Mouse (Mus musculus) limb, embryonic 14.5 days (tissue): Measurements from ENCODE around the gene Eif5b. TPM values are rescaled to one million over a fixed set of nuclear protein-coding genes. Genes with fewer than 3 reads are reported as not detected.

Experiments
- ATAC-seq: fragments of 200-750 bp; cut with Nextera tagmentation; 2 replicates; pipeline ENCODE4 v1.8.0; 2017; ENCODE audit warnings: low read depth, moderate number of reproducible peaks, moderate TSS enrichment; ENCODE audit not compliant: low FRiP score
- DNase-seq: peaks from one replicate; pipeline ENCODE4 v3.0.0-alpha.2; 2015; ENCODE audit warnings: low spot score
- H3K27ac ChIP-seq: fragments of 300-500 bp; sonication (generic); replicated peaks from 2 replicates; pipeline ENCODE4 v1.5.1; 2014; ENCODE audit warnings: low read depth, mild to moderate bottlenecking, low read length, moderate library complexity, mixed read lengths
- H3K27me3 ChIP-seq: fragments of 300-500 bp; sonication (generic); 2 replicates; pipeline ENCODE4 v1.6.1; 2014; ENCODE audit warnings: low read length, mixed read lengths; ENCODE audit not compliant: control insufficient read depth, insufficient read depth
- H3K36me3 ChIP-seq: fragments of 300-500 bp; sonication (generic); 2 replicates; pipeline ENCODE4 v1.6.1; 2014; ENCODE audit warnings: mild to moderate bottlenecking, low read length, moderate library complexity, mixed read lengths; ENCODE audit not compliant: control insufficient read depth, insufficient read depth
- H3K4me1 ChIP-seq: fragments of 300-500 bp; sonication (generic); 2 replicates; pipeline ENCODE4 v1.6.1; 2014; ENCODE audit warnings: antibody characterized with exemption, low read length, mixed read lengths; ENCODE audit not compliant: control insufficient read depth, insufficient read depth
- H3K4me2 ChIP-seq: fragments of 300-500 bp; sonication (generic); replicated peaks from 2 replicates; pipeline ENCODE4 v1.6.1; 2014; ENCODE audit warnings: low read depth, mild to moderate bottlenecking, low read length, moderate library complexity; ENCODE audit not compliant: severe bottlenecking
- H3K4me3 ChIP-seq: fragments of 300-500 bp; sonication (generic); replicated peaks from 2 replicates; pipeline ENCODE4 v1.5.1; 2014; ENCODE audit warnings: low read length
- H3K9ac ChIP-seq: fragments of 300-500 bp; sonication (generic); 2 replicates; pipeline ENCODE4 v1.6.1; 2014; ENCODE audit warnings: mild to moderate bottlenecking, low read depth, low read length, moderate library complexity; ENCODE audit not compliant: severe bottlenecking
- H3K9me3 ChIP-seq: fragments of 300-500 bp; sonication (generic); 2 replicates; pipeline ENCODE4 v1.6.1; 2016; ENCODE audit warnings: low read length; ENCODE audit not compliant: control insufficient read depth
- POLR2A ChIP-seq: fragments of 200-500 bp; IDR thresholded peaks from 2 replicates; pipeline ENCODE4 v1.8.0; 2012; ENCODE audit warnings: inconsistent platforms, mild to moderate bottlenecking, moderate library complexity, borderline replicate concordance; ENCODE audit not compliant: insufficient read depth, insufficient read length; ENCODE audit errors: extremely low read depth
- WGBS: fragments of 180-500 bp; shearing (Covaris S2); extraction: QIAGEN DNeasy Blood & Tissue Kit; methylation state at CpG from one replicate; pipeline ENCODE4 v1.1.7; 2014; 5-methylcytosine and 5-hydroxymethylcytosine counted together
- polyA plus RNA-seq, 2 experiments: library from polyadenylated mRNA; depleted of rRNA in 1 of 2; stranded (reverse) in 1 of 2; unstranded in 1 of 2; fragments of >200 nt; fragmentation: Nextera tagmentation in 1 of 2; extraction: Ambion mirVana in 1 of 2; gene quantifications; 2 replicates each; pipeline versions ENCODE4 v1.2.1 to v1.2.3; 2012 to 2014

Eif5b gene
- polyA plus RNA-seq, 2 experiments: 28.2 to 35.3 TPM

DNA sequence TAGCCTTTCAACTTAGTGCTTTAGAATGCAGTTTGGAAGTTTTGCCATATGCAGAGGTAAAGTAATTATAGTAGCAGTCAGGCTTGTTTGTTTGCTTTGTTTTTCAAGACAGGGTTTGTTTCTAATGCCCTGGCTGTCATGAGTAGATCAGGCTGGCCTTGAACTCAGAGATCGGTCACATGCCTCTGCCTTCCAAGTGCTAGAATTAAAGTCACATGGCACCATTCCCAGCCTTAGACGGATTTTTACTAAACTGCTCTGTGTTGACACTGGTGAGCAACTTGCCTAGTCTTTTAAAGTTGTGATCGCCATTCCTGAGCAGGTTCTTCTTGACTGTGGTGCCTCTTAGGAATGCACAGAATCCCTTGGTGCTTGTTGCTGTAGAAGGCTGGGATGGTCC is 8.9 kb downstream of the Eif5b start:
- 71% methylated on average over 3 of the region's 3 CpGs for WGBS
- no peak for ATAC-seq

DNA sequence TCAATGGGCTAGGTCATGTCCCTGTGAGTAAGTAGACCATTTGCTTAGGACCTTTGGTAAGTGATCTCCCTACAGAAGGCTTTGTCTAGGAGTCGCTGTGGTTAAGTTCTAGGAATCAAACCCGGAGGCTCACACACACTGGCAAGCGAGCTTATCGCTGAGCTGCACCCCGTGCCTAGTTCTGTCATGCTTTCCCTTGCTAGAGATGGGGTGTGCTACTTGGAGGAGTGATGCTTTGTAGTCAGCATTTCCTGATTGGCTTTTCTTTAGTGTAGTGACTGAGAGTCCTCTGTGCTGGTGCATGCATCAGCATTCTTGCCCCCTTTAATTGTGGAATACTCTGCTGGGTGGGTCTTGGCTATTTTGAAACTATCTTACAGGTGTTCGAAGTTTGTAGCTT is 13.8 kb downstream of the Eif5b start:
- Histone ChIP-seq H3K27ac (no peak overlapping the region), H3K36me3 (no peaks in the 10 kb centered on the region), H3K27me3 (no peaks in the 10 kb centered on the region), H3K4me1 (no peaks in the 10 kb centered on the region), H3K4me3 (no peak overlapping the region), H3K9ac (no peak overlapping the region), H3K4me2 (no peak overlapping the region), H3K9me3 (no peaks in the 10 kb centered on the region)
- TF ChIP-seq POLR2A: no peak
- no peak for DNase-seq
- no peak for ATAC-seq
- 88% methylated on average over 6 of the region's 6 CpGs for WGBS

More for the DNA sequence above, 8.9 kb downstream of the Eif5b start:
- Histone ChIP-seq H3K4me2 (no peak overlapping the region), H3K4me3 (no peak overlapping the region), H3K36me3 (no peaks in the 10 kb centered on the region), H3K27me3 (no peaks in the 10 kb centered on the region), H3K4me1 (no peaks in the 10 kb centered on the region), H3K27ac (no peak overlapping the region), H3K9ac (no peak overlapping the region), H3K9me3 (no peaks in the 10 kb centered on the region)
- no peak for DNase-seq
- no peak for TF ChIP-seq POLR2A

DNA sequence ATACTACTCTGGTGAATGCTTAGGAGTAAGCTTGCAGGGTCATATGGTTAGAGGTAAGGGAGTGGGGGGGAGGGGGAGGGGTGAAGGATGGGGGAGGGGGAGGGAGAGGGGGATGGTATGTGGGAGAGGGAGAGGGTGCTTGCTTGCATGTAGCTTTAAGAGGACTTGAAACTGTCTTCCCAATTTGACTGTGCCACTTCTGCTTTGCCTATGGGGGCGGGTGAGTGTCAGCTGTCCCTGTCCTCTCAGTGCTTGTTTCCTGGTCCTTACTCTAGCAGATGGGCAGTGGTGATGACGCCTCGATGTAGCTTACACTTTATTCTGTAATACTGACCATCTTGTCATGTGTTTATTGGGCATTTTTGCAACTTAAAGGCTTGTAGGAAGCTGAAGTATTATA is 14.3 kb downstream of the Eif5b start:
- no peak for TF ChIP-seq POLR2A
- Histone ChIP-seq H3K4me1 (no peaks in the 10 kb centered on the region), H3K9ac (no peak overlapping the region), H3K4me3 (no peak overlapping the region), H3K9me3 (no peaks in the 10 kb centered on the region), H3K27me3 (no peaks in the 10 kb centered on the region), H3K4me2 (no peak overlapping the region), H3K27ac (no peak overlapping the region), H3K36me3 (no peaks in the 10 kb centered on the region)
- 91% methylated on average over 3 of the region's 3 CpGs for WGBS
- DNase-seq (no peak), ATAC-seq (no peak)

DNA sequence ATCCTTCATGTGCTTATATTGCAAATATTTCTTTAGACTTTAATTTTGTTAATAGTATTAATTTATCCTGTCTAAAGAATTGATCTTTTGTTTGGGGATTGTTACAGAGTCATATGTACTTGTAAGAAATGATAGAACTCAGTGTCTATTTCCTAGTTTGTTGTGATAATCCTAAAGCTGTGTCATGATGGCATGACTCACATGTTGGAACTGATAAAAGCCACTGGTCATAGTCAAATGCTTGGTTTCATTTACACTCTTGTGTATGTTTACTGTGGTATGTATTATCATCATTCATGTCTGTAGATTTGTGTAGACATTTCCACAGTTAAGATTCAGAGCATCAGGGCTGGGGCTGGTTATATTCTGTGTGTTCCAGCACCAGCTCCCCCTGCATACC is 14.7 kb downstream of the Eif5b start:
- Histone ChIP-seq H3K4me3 (no peak overlapping the region), H3K9ac (no peak overlapping the region), H3K36me3 (no peaks in the 10 kb centered on the region), H3K4me1 (no peaks in the 10 kb centered on the region), H3K9me3 (no peaks in the 10 kb centered on the region), H3K27ac (no peak overlapping the region), H3K4me2 (no peak overlapping the region), H3K27me3 (no peaks in the 10 kb centered on the region)
- no peak for TF ChIP-seq POLR2A
- ATAC-seq: no peak
- DNase-seq: no peak

- Histone ChIP-seq H3K27ac (no peak overlapping the region), H3K4me2 (no peak overlapping the region), H3K4me3 (no peak overlapping the region), H3K27me3 (no peaks in the 10 kb centered on the region), H3K9me3 (no peaks in the 10 kb centered on the region), H3K36me3 (peaks cover 20% of the 10 kb centered on the region), H3K9ac (no peak overlapping the region), H3K4me1 (no peaks in the 10 kb centered on the region)
- ATAC-seq (no peak), DNase-seq (no peak)
- 86% methylated on average over 2 of the region's 2 CpGs for WGBS
- no peak for TF ChIP-seq POLR2A
These were observed 16.9 kb downstream of the Eif5b start for GRCm38 (mm10) chr1:38014551-38015203.

DNA sequence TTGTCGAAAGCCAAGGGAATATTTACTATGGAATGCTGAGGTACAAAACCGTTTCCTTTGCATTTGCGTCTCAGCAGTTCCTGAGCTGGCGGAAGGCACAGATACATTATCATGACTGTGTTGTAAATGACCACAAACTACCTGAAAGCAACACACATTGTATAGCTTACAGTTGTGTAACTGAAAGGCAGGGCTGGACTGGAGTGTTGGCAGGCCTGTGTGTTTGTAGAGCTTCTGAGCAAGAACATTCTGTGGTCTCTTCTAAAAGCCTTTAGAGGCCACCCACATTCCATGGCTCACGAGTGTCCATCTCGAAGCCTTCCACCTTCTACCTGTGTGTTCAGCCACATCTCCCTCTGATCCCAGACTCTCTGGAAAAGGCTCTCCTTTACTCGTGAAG is 29.5 kb downstream of the Eif5b start:
- 90% methylated on average over 7 of the region's 7 CpGs for WGBS
- no peak for TF ChIP-seq POLR2A
- no peaks in the 10 kb centered on the region for H3K9me3 ChIP-seq
- ATAC-seq (no peak), DNase-seq (no peak)
- no peaks in the 10 kb centered on the region for H3K4me1 ChIP-seq
- no peak overlapping the region for H3K9ac ChIP-seq
- H3K36me3 ChIP-seq: peaks cover 38% of the 10 kb centered on the region
- H3K4me2 ChIP-seq: no peak overlapping the region
- no peaks in the 10 kb centered on the region for H3K27me3 ChIP-seq
- H3K27ac ChIP-seq: no peak overlapping the region
- no peak overlapping the region for H3K4me3 ChIP-seq
